Mouse (Mus musculus): ENCODE results near the gene Hrc. TPM values are rescaled to one million over a fixed set of nuclear protein-coding genes. Genes with fewer than 3 reads are reported as not detected.

Hrc gene
- polyA plus RNA-seq, 1 experiment: 173 TPM

DNA sequence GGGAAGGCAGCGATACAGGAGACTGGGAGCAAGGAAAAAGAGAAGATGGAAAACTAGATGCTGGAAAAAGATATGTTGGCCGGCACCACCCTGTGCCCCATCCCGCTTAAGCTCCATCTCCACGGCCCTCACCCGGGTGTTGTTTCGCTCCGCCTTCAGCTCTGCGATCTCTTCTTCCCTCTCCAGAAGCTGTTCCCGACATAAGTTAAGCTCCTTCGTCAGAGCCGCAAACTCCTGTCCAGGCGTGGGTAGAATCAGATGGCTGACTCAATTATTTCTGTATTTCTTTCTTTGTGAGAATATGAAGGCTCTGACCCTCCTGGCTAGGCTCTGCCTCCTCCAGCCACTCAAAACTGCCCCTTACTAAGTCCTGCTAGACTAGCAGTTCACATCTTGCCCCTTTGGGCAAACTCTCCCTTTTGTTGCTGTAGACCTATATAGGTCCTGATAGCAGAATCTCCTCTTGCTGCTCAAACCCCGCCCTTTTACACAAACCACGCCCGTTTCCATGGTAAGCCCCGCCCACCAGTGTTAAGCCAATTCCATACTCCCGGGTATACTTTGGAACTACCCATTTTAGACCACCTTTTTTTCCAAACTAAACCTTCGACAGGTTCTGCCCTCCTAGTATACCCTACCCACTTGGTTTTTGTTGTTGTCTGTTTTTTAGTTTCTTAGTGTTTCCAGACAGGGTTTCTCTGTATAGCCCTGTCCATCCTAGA lies 25.5 kb downstream of the Hrc start:
- H3K4me2 ChIP-seq (ENCODE audit: low read depth): no peak overlapping the region
- H3K27me3 ChIP-seq (ENCODE audit: control insufficient read depth, insufficient read depth, insufficient read length): peaks cover 7% of the 10 kb centered on the region
- no peaks in the 10 kb centered on the region for H3K79me2 ChIP-seq (ENCODE audit: control insufficient read depth, insufficient read depth)
- H3K36me3 ChIP-seq (ENCODE audit: control insufficient read depth, insufficient read depth): no peaks in the 10 kb centered on the region
- H3ac ChIP-seq (ENCODE audit: control insufficient read depth, insufficient read length): no peak overlapping the region
- no peak overlapping the region for H3K4me3 ChIP-seq
- TF ChIP-seq MYOD1 (IDR thresholded peaks at IDR 0.05; ENCODE audit: control insufficient read depth in 1 of 3, insufficient read length in 2 of 3, low read depth in 2 of 3) (no peak), POLR2A (IDR thresholded peaks at IDR 0.05; ENCODE audit: insufficient read length, low read depth) (no peak)

- Histone ChIP-seq H3K4me3 (no peak overlapping the region), H3K27me3 (ENCODE audit: control insufficient read depth, insufficient read depth, insufficient read length) (peaks cover 7% of the 10 kb centered on the region)
These were observed 26.2 kb downstream of the Hrc start for GRCm38 (mm10) chr7:45361243-45361804.

DNA sequence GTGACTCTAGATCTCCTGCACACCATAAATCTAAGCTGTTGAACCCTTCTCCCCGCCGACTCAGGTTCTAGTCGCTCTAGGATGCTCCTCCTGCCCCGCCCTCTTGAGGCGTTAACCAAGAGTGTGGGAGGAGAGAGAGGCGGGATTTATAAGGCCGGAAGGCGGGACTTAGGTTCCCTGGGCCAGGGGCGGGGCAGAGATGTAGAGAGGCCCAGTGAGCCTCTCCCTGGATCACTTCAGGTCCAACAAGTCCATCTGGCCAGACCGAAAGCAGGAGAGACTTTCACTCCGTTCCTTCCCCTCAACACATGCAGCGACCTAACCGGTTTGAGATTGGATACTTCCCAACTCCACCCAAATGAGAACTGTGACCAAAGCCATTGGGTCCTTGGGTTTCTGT lies 27.7 kb downstream of the Hrc start:
- H3K27me3 ChIP-seq (ENCODE audit: control insufficient read depth, insufficient read depth, insufficient read length): peaks cover 7% of the 10 kb centered on the region
- no peak overlapping the region for H3ac ChIP-seq (ENCODE audit: control insufficient read depth, insufficient read length)
- no peaks in the 10 kb centered on the region for H3K36me3 ChIP-seq (ENCODE audit: control insufficient read depth, insufficient read depth)
- no peak for TF ChIP-seq MAX (IDR thresholded peaks at IDR 0.05; ENCODE audit: low read depth)
- TF ChIP-seq TCF12 (IDR thresholded peaks at IDR 0.05; ENCODE audit: insufficient read depth, poor library complexity, severe bottlenecking): no peak
- TF ChIP-seq CEBPB (IDR thresholded peaks at IDR 0.05; ENCODE audit: insufficient read depth, poor library complexity, severe bottlenecking): no peak
- H3K4me2 ChIP-seq (ENCODE audit: low read depth): no peak overlapping the region
- H3K79me2 ChIP-seq (ENCODE audit: control insufficient read depth, insufficient read depth): no peaks in the 10 kb centered on the region
- no peak overlapping the region for H3K4me3 ChIP-seq

More at GRCm38 (mm10) chr7:45361243-45361804, 26.2 kb downstream of the Hrc start:
- TF ChIP-seq POLR2A (IDR thresholded peaks at IDR 0.05; ENCODE audit: insufficient read length, low read depth) (peak; percentile 83), TCF3 (IDR thresholded peaks at IDR 0.05; ENCODE audit: insufficient read length, low read depth) (no peak), E2F4 (IDR thresholded peaks at IDR 0.05; ENCODE audit: insufficient read depth) (no peak), POLR2AphosphoS2 (IDR thresholded peaks at IDR 0.05; ENCODE audit: insufficient read length, low read depth) (peak; percentile 49)
- Histone ChIP-seq H3K79me2 (ENCODE audit: control insufficient read depth, insufficient read depth) (no peaks in the 10 kb centered on the region), H3ac (ENCODE audit: control insufficient read depth, insufficient read length) (no peak overlapping the region), H3K4me2 (ENCODE audit: low read depth) (peak overlapping the region; percentile 58), H3K36me3 (ENCODE audit: control insufficient read depth, insufficient read depth) (no peaks in the 10 kb centered on the region)

GRCm38 (mm10) chr7:45363983-45364382 lies 28.9 kb downstream of the Hrc start:
- no peaks in the 10 kb centered on the region for H3K36me3 ChIP-seq (ENCODE audit: control insufficient read depth, insufficient read depth)
- H3K27me3 ChIP-seq (ENCODE audit: control insufficient read depth, insufficient read depth, insufficient read length): peaks cover 7% of the 10 kb centered on the region
- no peak for TF ChIP-seq TCF12 (IDR thresholded peaks at IDR 0.05; ENCODE audit: insufficient read depth, poor library complexity, severe bottlenecking)
- no peak for TF ChIP-seq REST (IDR thresholded peaks at IDR 0.05; ENCODE audit: insufficient read depth, insufficient read length)
- TF ChIP-seq TCF3 (IDR thresholded peaks at IDR 0.05; ENCODE audit: insufficient read length, low read depth): no peak
- TF ChIP-seq SRF (IDR thresholded peaks at IDR 0.05; ENCODE audit: control insufficient read depth, insufficient read length, low read depth): no peak
- TF ChIP-seq MYOG (IDR thresholded peaks at IDR 0.05; ENCODE audit: control insufficient read depth in 1 of 3, insufficient read depth in 1 of 3, insufficient read length in 2 of 3, low read depth in 2 of 3): no peak
- no peak overlapping the region for H3K4me2 ChIP-seq (ENCODE audit: low read depth)
- no peak overlapping the region for H3ac ChIP-seq (ENCODE audit: control insufficient read depth, insufficient read length)
- H3K79me2 ChIP-seq (ENCODE audit: control insufficient read depth, insufficient read depth): no peaks in the 10 kb centered on the region
- H3K4me3 ChIP-seq: no peak overlapping the region

- Histone ChIP-seq H3K4me2 (ENCODE audit: low read depth) (peak overlapping the region; percentile 82), H3K4me3 (peak overlapping the region; percentile 42), H3K27me3 (ENCODE audit: control insufficient read depth, insufficient read depth, insufficient read length) (peaks cover 7% of the 10 kb centered on the region), H3K79me2 (ENCODE audit: control insufficient read depth, insufficient read depth) (no peaks in the 10 kb centered on the region), H3K36me3 (ENCODE audit: control insufficient read depth, insufficient read depth) (no peaks in the 10 kb centered on the region), H3ac (ENCODE audit: control insufficient read depth, insufficient read length) (peak overlapping the region; percentile 27)
- TF ChIP-seq CEBPB (IDR thresholded peaks at IDR 0.05; ENCODE audit: insufficient read depth, poor library complexity, severe bottlenecking) (no peak), USF1 (IDR thresholded peaks at IDR 0.05; ENCODE audit: low read depth) (no peak), TCF3 (IDR thresholded peaks at IDR 0.05; ENCODE audit: insufficient read length, low read depth) (no peak), REST (IDR thresholded peaks at IDR 0.05; ENCODE audit: insufficient read depth, insufficient read length) (peak; percentile 92), TCF12 (IDR thresholded peaks at IDR 0.05; ENCODE audit: insufficient read depth, poor library complexity, severe bottlenecking) (no peak), SRF (IDR thresholded peaks at IDR 0.05; ENCODE audit: control insufficient read depth, insufficient read length, low read depth) (no peak)
These were observed 30.9 kb downstream of the Hrc start for GRCm38 (mm10) chr7:45365742-45366651.

All from myocyte (in vitro differentiated cells).